Mouse (Mus musculus) CH12.LX (cell line): ENCODE data around the gene Btbd6.

Experiments
- CTCF ChIP-seq, 2 experiments: IDR thresholded peaks in 1 of 2; conservative IDR thresholded peaks in 1 of 2; 2 replicates each; pipeline ENCODE4 v1.5.1; 2011 to 2012; ENCODE audit warnings: low read depth in 2 of 2, low read length in 2 of 2, improper control_type of control experiment in 1 of 2, inconsistent platforms in 1 of 2, mild to moderate bottlenecking in 1 of 2, moderate library complexity in 1 of 2
- EP300 ChIP-seq: IDR thresholded peaks from 2 replicates; pipeline ENCODE4 v1.6.1; 2011; ENCODE audit warnings: low read length, improper control_type of control experiment
- GABPA ChIP-seq: IDR thresholded peaks from 2 replicates; pipeline ENCODE4 v1.6.1; 2012; ENCODE audit warnings: low read depth, low read length, improper control_type of control experiment, inconsistent platforms; ENCODE audit not compliant: insufficient replicate concordance
- HCFC1 ChIP-seq: IDR thresholded peaks from 2 replicates; pipeline ENCODE4 v1.6.1; 2012; ENCODE audit warnings: low read depth, mild to moderate bottlenecking, inconsistent platforms, low read length, improper control_type of control experiment
- MAZ ChIP-seq: IDR thresholded peaks from 2 replicates; pipeline ENCODE4 v1.6.1; 2012; ENCODE audit warnings: low read depth, mild to moderate bottlenecking, inconsistent platforms, low read length, improper control_type of control experiment, moderate library complexity
- MYC ChIP-seq: IDR thresholded peaks from 2 replicates; pipeline ENCODE4 v1.6.1; 2011; ENCODE audit warnings: low read depth, mild to moderate bottlenecking, improper control_type of control experiment, low read length
- POLR2A ChIP-seq: IDR thresholded peaks from 2 replicates; pipeline ENCODE4 v1.6.1; 2011; ENCODE audit warnings: low read depth, mild to moderate bottlenecking, improper control_type of control experiment, low read length
- RAD21 ChIP-seq: IDR thresholded peaks from 2 replicates; pipeline ENCODE4 v1.6.1; 2011; ENCODE audit warnings: low read depth, mild to moderate bottlenecking, low read length, improper control_type of control experiment, moderate library complexity
- USF1 ChIP-seq: IDR thresholded peaks from 2 replicates; pipeline ENCODE4 v1.6.1; 2014; ENCODE audit warnings: low read depth, mild to moderate bottlenecking, inconsistent platforms, low read length, improper control_type of control experiment
- ZC3H11A ChIP-seq: IDR thresholded peaks from 2 replicates; pipeline ENCODE4 v1.6.1; 2012; ENCODE audit warnings: low read depth, mild to moderate bottlenecking, inconsistent platforms, low read length, improper control_type of control experiment

DNA sequence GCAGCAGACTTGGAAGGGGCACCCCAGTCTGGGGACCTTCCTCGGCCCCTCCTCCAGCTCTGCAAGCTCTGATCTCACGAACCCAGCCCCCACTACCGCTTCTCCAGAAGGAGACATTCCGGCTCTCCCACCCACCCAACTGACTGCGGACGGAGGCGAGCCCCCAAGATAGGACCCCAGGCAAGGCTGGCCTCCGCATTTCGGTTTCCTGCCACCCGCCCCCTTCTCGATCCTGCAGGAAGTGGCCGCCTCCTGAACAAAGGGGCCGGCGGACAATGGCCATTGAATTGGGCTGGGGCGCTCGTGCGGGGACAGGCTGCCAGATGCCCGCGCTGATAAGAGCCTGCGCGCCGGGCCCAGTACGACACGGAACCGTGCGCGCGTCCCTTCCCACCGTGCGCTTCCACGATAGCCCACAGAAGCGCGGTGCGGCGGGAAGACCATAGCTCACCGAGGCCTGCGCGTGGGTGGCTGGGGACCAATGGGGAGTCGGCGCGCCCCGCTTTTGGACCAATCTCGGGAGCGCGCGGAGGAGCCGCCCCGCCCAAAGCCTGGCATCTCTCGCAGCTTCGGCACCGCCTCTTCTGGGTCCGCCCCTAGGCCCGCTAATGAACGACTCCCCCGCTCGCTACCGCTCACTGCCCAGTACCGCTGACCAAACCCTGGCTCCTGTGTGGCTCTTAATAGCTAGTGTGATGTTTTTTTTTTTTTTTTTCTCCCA, 26.1 kb upstream of the Btbd6 start:
- TF ChIP-seq ZC3H11A (no peak), EP300 (no peak), RAD21 (no peak), MYC (no peak), GABPA (no peak), MAZ (0 out of 2 replicates have a peak, but pooled peaks have one; percentile 19), CTCF (conservative IDR thresholded peaks at IDR 0.05 in 1 of 2, IDR thresholded peaks at IDR 0.05 in 1 of 2; ENCODE audit: low read depth in 2 of 2, low read length in 2 of 2) (no peak), HCFC1 (no peak; the same call in 1 of the 2 replicates), POLR2A (no peak; the same call in 1 of the 2 replicates), USF1 (no peak)
